Mouse (Mus musculus): Measurements from ENCODE around the gene Gpbp1. TPM values are rescaled to one million over a fixed set of nuclear protein-coding genes. Genes with fewer than 3 reads are reported as not detected.

Gene Gpbp1
- total and polyA plus RNA-seq, 3 experiments = 43.3 to 99.6 (median 96.1) TPM

- Histone ChIP-seq H3K79me2 (replicated peaks; ENCODE audit: control insufficient read depth, extremely low read depth, insufficient read depth, poor library complexity, severe bottlenecking) (no peaks in the 10 kb centered on the region), H3K4me2 (ENCODE audit: insufficient read depth, low read depth, poor library complexity, severe bottlenecking) (no peak overlapping the region), H3K9ac (ENCODE audit: insufficient read depth, low read depth) (no peak overlapping the region), H3K27me3 (replicated peaks) (no peaks in the 10 kb centered on the region), H3K9me3 (replicated peaks; ENCODE audit: low read length) (no peaks in the 10 kb centered on the region), H3K27ac (ENCODE audit: insufficient read depth, low read depth) (no peak overlapping the region), H3K4me3 (replicated peaks in 1 of 3; ENCODE audit: low read depth in 2 of 3, low read length in 2 of 3, poor library complexity in 1 of 3) (no peak overlapping the region), H3K36me3 (replicated peaks in 1 of 2; ENCODE audit: control insufficient read depth in 1 of 2, insufficient read depth in 1 of 2, low read length in 1 of 2) (no peaks in the 10 kb centered on the region), H3K4me1 (ENCODE audit: control insufficient read depth in 1 of 2, insufficient read depth in 2 of 2) (peaks cover 0 to 3% of the 10 kb centered on the region in 2 experiments; a peak in 1 of 4 replicates)
- dilution Hi-C loops (cut with MboI; ENCODE audit: extremely low pct_ligation_motif_present, extremely low pct_unique_long_range_greater_than_20kb, low sequenced_read_pairs) (no loop called here), in situ Hi-C loops (cut with MboI; ENCODE audit: low pct_ligation_motif_present, low pct_unique_long_range_greater_than_20kb, low sequenced_read_pairs) (loop anchor here (25.0 kb wide), 1 partner anchor 408 kb away; no protein-coding TSS in a partner anchor)
- TF ChIP-seq MAFK (IDR thresholded peaks at IDR 0.05; ENCODE audit: insufficient replicate concordance, low read length) = no peak
- no peak for TF ChIP-seq E2F4 (IDR thresholded peaks at IDR 0.05; ENCODE audit: insufficient replicate concordance, low read depth, low read length)
- DNase-seq (ENCODE audit: extremely low read depth) = no peak
Observed at GRCm38 (mm10) chr13:111395528-111395927, 94.4 kb downstream of the Gpbp1 start.

GRCm38 (mm10) chr13:111394904-111395303 is 95.0 kb downstream of the Gpbp1 start:
- H3K36me3 ChIP-seq (replicated peaks in 1 of 2; ENCODE audit: control insufficient read depth in 1 of 2, insufficient read depth in 1 of 2, low read length in 1 of 2) = no peaks in the 10 kb centered on the region
- dilution Hi-C loops (cut with MboI; ENCODE audit: extremely low pct_ligation_motif_present, extremely low pct_unique_long_range_greater_than_20kb, low sequenced_read_pairs) (no loop called here), in situ Hi-C loops (cut with MboI; ENCODE audit: low pct_ligation_motif_present, low pct_unique_long_range_greater_than_20kb, low sequenced_read_pairs) (loop anchor here (25.0 kb wide), 1 partner anchor 408 kb away; no protein-coding TSS in a partner anchor)
- H3K4me3 ChIP-seq (replicated peaks in 1 of 3; ENCODE audit: low read depth in 2 of 3, low read length in 2 of 3, poor library complexity in 1 of 3) = no peak overlapping the region
- no peak overlapping the region for H3K27ac ChIP-seq (ENCODE audit: insufficient read depth, low read depth)
- DNase-seq (ENCODE audit: extremely low read depth) = no peak
- TF ChIP-seq IRF4 (IDR thresholded peaks at IDR 0.05; ENCODE audit: low read depth, low read length) = no peak
- TF ChIP-seq JUN (IDR thresholded peaks at IDR 0.05; ENCODE audit: insufficient read depth, low read depth, low read length) = no peak
- no peak for TF ChIP-seq USF2 (conservative IDR thresholded peaks at IDR 0.05; ENCODE audit: low read depth, low read length)
- no peak for TF ChIP-seq CHD1 (IDR thresholded peaks at IDR 0.05; ENCODE audit: low read depth, low read length)
- TF ChIP-seq ZMIZ1 (IDR thresholded peaks at IDR 0.05; ENCODE audit: low read depth, low read length) = no peak
- TF ChIP-seq USF1 (IDR thresholded peaks at IDR 0.05; ENCODE audit: low read depth, low read length) = no peak
- no peak for TF ChIP-seq CTCF (conservative IDR thresholded peaks at IDR 0.05 in 1 of 2, IDR thresholded peaks at IDR 0.05 in 1 of 2; ENCODE audit: low read depth in 2 of 2, low read length in 2 of 2)
- no peak for TF ChIP-seq MEF2A (IDR thresholded peaks at IDR 0.05; ENCODE audit: borderline replicate concordance, low read depth, low read length)
- no peak for TF ChIP-seq BHLHE40 (IDR thresholded peaks at IDR 0.05; ENCODE audit: low read depth, low read length)
- no peak for TF ChIP-seq ZC3H11A (IDR thresholded peaks at IDR 0.05; ENCODE audit: low read depth, low read length)
- no peaks in the 10 kb centered on the region for H3K79me2 ChIP-seq (replicated peaks; ENCODE audit: control insufficient read depth, extremely low read depth, insufficient read depth, poor library complexity, severe bottlenecking)
- H3K9ac ChIP-seq (ENCODE audit: insufficient read depth, low read depth) = no peak overlapping the region
- peaks cover 0 to 3% of the 10 kb centered on the region in 2 experiments; a peak in 1 of 4 replicates for H3K4me1 ChIP-seq (ENCODE audit: control insufficient read depth in 1 of 2, insufficient read depth in 2 of 2)
- H3K4me2 ChIP-seq (ENCODE audit: insufficient read depth, low read depth, poor library complexity, severe bottlenecking) = no peak overlapping the region
- no peaks in the 10 kb centered on the region for H3K9me3 ChIP-seq (replicated peaks; ENCODE audit: low read length)
- no peaks in the 10 kb centered on the region for H3K27me3 ChIP-seq (replicated peaks)

DNA sequence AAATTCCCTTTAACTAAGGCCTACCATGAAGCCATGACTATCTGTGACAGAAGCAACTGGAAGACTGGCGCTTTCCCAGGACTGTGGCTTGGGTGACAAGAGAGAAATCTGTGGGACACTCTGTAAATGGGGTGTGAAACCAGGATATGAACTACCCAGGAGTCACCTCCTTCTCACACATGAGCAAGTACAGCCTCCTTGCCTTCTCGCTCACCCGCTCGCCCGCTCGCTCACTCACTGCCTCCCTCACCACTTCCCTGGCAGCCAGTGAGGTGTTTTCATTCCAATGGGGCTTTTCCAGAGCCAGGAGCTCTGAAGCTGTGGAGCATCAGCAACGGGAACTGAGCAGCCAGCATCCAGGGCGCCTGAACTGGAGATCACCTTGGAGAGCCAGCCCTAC is 95.6 kb downstream of the Gpbp1 start:
- TF ChIP-seq SIN3A (IDR thresholded peaks at IDR 0.05; ENCODE audit: low read length) (no peak), CTCF (conservative IDR thresholded peaks at IDR 0.05 in 1 of 2, IDR thresholded peaks at IDR 0.05 in 1 of 2; ENCODE audit: low read depth in 2 of 2, low read length in 2 of 2) (no peak), ETS1 (conservative IDR thresholded peaks at IDR 0.05; ENCODE audit: low read depth, low read length) (no peak)
- dilution Hi-C loops (cut with MboI; ENCODE audit: extremely low pct_ligation_motif_present, extremely low pct_unique_long_range_greater_than_20kb, low sequenced_read_pairs) (no loop called here), in situ Hi-C loops (cut with MboI; ENCODE audit: low pct_ligation_motif_present, low pct_unique_long_range_greater_than_20kb, low sequenced_read_pairs) (loop anchor here (25.0 kb wide), 1 partner anchor 407 kb away; no protein-coding TSS in a partner anchor)

More for the DNA sequence above, 95.6 kb downstream of the Gpbp1 start:
- Histone ChIP-seq H3K36me3 (replicated peaks in 1 of 2; ENCODE audit: control insufficient read depth in 1 of 2, insufficient read depth in 1 of 2, low read length in 1 of 2) (no peaks in the 10 kb centered on the region), H3K4me1 (ENCODE audit: control insufficient read depth in 1 of 2, insufficient read depth in 2 of 2) (peaks cover 0 to 3% of the 10 kb centered on the region in 2 experiments; a peak in 1 of 4 replicates), H3K9me3 (replicated peaks; ENCODE audit: low read length) (no peaks in the 10 kb centered on the region), H3K4me2 (ENCODE audit: insufficient read depth, low read depth, poor library complexity, severe bottlenecking) (no peak overlapping the region), H3K27me3 (replicated peaks) (no peaks in the 10 kb centered on the region), H3K9ac (ENCODE audit: insufficient read depth, low read depth) (no peak overlapping the region), H3K79me2 (replicated peaks; ENCODE audit: control insufficient read depth, extremely low read depth, insufficient read depth, poor library complexity, severe bottlenecking) (no peaks in the 10 kb centered on the region), H3K4me3 (replicated peaks in 1 of 3; ENCODE audit: low read depth in 2 of 3, low read length in 2 of 3, poor library complexity in 1 of 3) (no peak overlapping the region), H3K27ac (ENCODE audit: insufficient read depth, low read depth) (no peak overlapping the region)
- DNase-seq (ENCODE audit: extremely low read depth) = no peak
